Mouse (Mus musculus) NIH3T3 (cell line): ENCODE results near the gene B830017H08Rik.

Source experiments
- DNase-seq: peaks from one replicate; pipeline ENCODE4 v3.0.0-alpha.2; 2012; ENCODE audit warnings: low read depth

Gene B830017H08Rik

GRCm38 (mm10) chr16:17832821-17833220 lies at the start of gene B830017H08Rik:
Gene B830017H08Rik, plus strand, starts transcription at chr16:17833121.
- no peak for DNase-seq

- peak; percentile 53 for DNase-seq
Observed at GRCm38 (mm10) chr16:17785337-17785736, 47.6 kb upstream of the B830017H08Rik start.

GRCm38 (mm10) chr16:17792728-17793127 lies 40.2 kb upstream of the B830017H08Rik start:
- no peak for DNase-seq

DNA sequence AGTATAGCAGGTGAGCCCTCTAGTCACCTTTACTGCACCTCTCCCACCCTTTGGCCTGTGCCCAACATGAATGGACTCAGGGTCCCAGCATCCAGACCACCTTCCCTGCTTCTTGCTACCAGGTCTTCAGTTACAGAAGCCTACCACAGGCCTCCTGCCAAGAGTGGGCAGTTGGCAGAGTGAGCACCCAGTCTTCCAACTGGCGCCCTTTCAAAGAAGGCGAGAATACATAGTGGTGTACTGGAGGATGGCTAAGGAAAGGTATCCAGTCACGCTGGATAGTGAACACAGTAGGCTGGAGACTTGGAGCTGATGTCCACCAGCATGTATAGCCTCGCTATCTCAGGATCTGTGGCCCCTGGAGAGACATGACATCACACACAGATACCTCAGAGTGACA lies 38.9 kb upstream of the B830017H08Rik start:
- DNase-seq: no peak

DNA sequence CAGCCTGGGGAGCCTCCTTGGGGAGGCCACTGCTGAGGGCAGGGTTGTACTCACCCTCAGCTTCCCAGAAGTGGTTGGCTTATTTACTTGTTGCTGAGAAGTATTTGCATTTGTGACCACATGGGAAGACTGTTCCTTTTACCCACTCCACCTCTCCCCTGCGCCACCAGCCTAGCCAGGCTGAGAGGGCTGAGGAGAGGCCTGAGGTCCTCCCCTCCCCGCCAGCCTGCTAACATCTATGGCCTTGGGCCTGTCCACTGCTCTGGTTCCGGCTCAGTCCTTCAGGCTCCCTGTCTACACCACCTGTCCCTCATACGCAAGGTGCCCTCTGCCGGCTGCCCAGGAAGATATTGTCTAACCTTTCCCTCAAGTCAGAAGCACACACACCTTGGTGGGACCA lies 37.3 kb upstream of the B830017H08Rik start:
- no peak for DNase-seq

DNA sequence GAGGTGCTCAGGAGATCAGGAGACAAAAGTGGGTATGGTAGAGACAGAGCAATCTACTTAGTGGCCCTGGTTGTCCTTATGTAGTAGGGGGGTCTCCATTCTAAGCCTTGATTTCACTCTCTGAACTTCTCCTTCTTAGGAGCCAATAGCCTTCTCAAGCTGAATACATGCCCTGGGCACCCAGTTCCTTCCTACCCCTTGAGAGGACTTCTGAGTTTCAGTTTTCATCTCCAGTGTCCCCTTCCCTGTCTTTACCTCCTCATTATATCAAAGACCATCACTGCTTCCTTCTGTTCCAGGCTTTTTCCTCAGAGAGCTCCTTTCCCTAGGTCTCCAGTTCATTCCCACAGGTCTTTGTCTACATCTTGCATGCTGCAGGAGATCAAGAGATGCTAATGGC lies 36.4 kb upstream of the B830017H08Rik start:
- DNase-seq: no peak

DNA sequence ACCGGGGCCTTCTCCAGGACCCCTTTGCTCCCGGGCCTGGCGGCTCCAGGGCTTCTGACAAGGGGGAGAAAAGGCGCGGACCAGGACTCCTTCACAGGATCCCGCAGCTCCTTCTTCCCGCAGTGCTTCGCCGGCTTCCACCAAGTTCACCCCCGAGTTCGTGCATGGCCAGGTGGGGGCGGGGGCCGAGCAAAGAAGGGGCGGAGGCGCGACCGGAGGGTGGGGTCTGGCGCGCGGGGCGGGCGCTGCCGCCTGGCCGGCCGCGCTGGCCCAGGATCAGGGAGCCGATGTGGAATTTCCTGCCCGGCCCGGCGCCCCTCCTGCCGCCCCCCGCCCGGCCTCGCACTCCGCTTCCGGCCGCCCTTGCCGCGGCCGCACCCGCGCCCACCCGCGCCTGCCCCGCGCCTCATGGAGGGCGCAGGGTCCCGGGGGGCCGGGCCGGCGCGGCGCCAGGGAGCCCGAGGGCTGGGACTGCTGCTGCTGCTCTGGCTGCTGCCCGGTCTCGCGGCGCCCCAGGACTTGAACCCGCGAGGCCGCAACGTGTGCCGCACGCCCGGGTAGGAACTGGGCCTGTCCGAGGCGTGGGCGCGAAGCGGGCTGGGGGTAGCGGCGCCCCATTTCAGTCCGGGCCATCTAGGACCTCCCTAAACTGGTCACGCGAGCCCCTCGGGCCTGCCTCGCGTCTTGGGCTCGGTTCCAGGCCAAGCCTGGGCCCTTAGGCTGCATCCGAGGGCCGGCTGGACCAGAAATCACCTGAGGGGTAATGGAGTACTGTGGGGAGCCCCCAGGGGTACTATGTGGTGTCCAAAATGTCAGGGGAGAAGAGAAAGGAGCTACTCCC lies 35.7 kb upstream of the B830017H08Rik start, which contains the start of gene Scarf2:
Scarf2 (plus strand) TSS at position 312 of the 841 bp plus-strand sequence.
- peak; percentile 87 for DNase-seq

- DNase-seq: peak; percentile 62
Observed at GRCm38 (mm10) chr16:17797812-17798311, 35.1 kb upstream of the B830017H08Rik start.

DNA sequence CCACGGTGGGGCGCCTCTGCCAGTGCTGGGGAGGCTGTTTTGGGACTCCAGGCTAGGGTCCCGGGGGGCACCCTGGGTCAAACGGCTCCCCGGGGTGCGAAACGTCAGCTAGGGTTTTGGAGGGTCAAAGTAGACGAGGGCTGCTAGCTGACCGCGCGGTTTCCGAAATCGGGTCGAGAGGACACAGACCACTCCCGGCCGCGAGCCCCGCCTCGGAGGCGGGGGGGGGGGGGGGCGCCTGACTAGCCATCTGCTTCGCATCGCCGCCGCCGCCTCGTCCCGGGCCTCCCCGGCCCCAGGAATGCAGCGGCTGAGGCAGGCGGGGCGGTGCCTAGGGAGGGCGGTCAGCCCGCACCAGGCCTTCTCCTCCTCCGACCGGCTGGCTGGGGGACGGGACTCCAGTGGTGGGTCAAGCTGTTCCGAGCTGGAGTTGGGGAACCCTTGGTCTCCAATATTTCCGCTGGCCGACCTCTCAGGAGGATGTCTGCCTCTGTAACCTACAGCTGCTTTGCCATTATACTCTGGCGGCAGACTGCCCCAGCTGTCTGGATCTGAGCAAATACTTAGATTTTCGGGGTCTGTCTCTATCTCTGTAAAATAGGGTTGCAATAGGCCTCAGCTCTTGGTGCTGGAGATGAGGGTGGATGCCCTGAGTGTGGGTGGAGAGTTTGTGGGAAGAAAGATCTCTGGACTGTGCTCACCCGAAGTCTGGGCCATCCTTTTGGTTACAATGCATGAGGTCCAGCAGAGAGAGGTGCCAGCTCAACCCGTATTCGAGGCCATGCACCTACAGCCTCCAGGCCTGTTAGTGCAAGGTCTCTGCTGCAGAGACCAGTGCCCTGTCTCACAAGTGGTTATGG lies 34.4 kb upstream of the B830017H08Rik start:
- DNase-seq: peak; percentile 92

- no peak for DNase-seq
Observed at GRCm38 (mm10) chr16:17799584-17799983, 33.3 kb upstream of the B830017H08Rik start.

DNA sequence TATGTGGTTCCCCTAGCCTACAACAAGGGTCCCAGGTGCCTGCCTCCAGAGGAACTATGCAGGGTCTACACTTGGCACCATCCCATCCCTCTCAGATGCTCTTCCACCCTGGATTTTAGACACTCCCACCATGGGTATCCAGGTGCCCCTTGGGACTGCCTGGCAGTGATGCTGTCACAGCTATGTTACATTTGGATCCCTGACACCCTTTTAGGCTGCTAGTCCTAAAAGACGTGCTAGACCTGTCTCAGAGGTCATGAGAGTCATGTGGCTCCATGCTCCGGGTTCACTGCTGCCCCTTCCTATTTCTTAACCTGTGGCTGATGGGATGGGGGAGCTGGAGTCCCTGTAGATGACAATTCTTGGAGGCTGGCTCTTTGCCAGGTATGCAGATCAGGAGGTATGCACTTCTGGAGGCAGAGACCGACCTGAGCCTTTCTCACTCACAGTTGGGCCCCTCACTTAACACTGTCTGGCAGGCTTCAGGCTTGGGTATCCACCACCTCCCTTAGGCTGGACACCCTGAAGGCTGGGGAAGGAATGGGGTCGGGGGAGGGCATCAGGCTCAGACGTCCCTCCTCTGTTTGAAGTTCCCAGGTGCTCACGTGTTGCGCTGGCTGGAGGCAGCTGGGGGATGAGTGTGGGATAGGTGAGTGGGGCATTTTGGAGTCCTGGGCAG lies 31.0 kb upstream of the B830017H08Rik start:
- DNase-seq: no peak

GRCm38 (mm10) chr16:17802456-17802838 lies 30.5 kb upstream of the B830017H08Rik start:
- DNase-seq: no peak

- DNase-seq: no peak
Observed at GRCm38 (mm10) chr16:17802839-17803674, 29.9 kb upstream of the B830017H08Rik start.

- DNase-seq: no peak
Observed at GRCm38 (mm10) chr16:17803675-17804448, 29.1 kb upstream of the B830017H08Rik start.

DNA sequence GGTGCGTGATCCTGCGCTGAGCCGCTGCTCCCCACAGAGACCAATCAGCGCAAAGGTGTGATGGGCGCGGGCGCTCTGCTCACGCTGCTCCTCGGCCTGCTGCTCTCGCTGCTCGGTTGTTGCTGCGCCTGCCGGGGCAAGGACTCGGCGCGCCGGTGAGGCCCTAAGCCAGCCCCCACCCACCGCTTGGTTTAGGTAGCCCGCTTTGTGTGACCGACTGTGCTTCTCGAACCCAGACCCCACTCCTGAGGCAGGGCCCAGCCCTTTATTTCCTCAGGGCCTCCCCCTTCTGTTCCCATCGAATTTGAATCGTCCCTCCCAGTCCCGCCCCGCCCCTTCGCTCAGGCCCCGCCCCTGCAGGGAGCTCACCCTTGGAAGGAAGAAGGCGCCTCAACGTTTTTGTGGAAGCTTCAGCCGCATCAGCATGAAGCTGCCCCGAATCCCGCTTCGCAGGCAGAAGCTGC lies 28.4 kb upstream of the B830017H08Rik start:
- no peak for DNase-seq

GRCm38 (mm10) chr16:17804982-17805381 lies 27.9 kb upstream of the B830017H08Rik start:
- no peak for DNase-seq

GRCm38 (mm10) chr16:17806581-17807191 lies 26.2 kb upstream of the B830017H08Rik start:
- no peak for DNase-seq

GRCm38 (mm10) chr16:17807192-17808009 lies 25.5 kb upstream of the B830017H08Rik start:
- DNase-seq: no peak

DNA sequence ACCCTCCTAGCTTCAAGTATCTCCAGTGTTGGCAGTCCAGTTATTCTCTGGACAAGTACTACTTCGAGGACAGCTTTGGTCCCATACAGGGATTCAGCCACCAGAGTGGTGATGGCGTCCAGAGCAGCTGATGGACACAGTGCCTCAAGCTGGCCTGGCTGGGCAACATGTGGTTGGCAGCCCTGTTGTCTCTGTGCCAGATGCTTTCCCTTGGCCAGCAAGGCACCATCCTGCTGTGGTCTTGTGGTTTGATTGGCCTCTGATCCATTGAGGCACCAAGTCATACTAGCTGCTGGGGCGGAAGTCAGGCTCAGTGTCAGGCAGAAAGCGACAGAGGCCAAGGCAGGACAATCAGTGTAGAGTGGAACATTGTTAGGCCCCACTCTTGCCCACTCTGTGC lies 23.8 kb upstream of the B830017H08Rik start:
- peak; percentile 71 for DNase-seq
